Mouse (Mus musculus): ENCODE results near the gene Dgkz. TPM values are rescaled to one million over a fixed set of nuclear protein-coding genes. Genes with fewer than 3 reads are reported as not detected.

Dgkz gene
- total RNA-seq, 2 experiments from 2014 or later = 553 to 561 TPM

DNA sequence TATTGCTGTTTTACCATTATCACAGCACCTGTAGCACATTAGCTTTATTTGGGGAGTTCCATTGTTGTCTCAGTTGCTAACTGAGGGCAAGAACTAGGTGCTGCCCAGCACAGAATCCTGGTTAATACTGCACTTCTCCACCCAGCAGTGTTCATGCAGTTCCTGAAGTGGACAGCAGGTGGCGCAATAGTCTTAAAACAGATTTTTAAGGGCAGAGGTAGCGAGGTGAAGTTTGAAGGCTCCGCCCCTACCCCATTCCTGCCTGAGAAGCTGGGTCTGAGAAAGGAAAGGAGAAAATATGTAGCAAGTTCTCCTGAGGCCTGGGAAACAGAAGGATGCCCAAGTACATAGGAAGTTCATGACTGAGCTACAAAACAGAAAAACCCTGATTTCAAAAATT, 11.9 kb upstream of the Dgkz start:
- intact Hi-C loops (cut with DNase I) = loop anchor here (1.0 to 5.0 kb wide), 3 partner anchors 71 to 451 kb away; no protein-coding TSS in a partner anchor
- no peak overlapping the region for H3K4me3 ChIP-seq
- H3K27ac ChIP-seq = no peak overlapping the region
- TF ChIP-seq CTCF (IDR thresholded peaks at IDR 0.05) = peak; percentile 92
- DNase-seq (ENCODE audit: extremely low spot score in 1 of 2, low spot score in 2 of 2) = peak; percentile 79 to 91

DNA sequence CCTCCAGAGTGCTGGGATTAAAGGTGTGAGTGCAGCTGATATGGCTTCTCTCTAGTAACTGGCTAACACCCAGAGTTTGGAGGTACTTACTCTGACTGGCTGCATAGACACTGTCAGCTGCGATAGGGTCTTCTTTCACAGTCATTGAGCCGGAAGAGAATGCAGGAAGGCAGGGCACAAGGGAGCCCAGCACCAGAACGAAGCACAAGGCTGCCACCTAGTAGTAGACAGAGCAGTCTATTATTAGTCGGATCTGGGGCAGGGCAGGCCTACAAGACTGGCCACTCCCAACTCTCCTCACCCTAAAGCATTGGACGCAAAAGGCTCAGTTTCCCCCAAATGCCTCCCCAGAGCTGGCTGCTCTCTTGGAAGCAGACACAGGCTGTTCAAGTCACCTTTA, 10.4 kb upstream of the Dgkz start:
- TF ChIP-seq CTCF (IDR thresholded peaks at IDR 0.05) = peak; percentile 32
- Histone ChIP-seq H3K27ac (no peak overlapping the region), H3K4me3 (no peak overlapping the region)
- DNase-seq (ENCODE audit: extremely low spot score in 1 of 2, low spot score in 2 of 2) = no peak
- intact Hi-C loops (cut with DNase I) = loop anchor here (1.0 to 5.0 kb wide), 3 partner anchors 40 to 453 kb away; no protein-coding TSS in a partner anchor

DNA sequence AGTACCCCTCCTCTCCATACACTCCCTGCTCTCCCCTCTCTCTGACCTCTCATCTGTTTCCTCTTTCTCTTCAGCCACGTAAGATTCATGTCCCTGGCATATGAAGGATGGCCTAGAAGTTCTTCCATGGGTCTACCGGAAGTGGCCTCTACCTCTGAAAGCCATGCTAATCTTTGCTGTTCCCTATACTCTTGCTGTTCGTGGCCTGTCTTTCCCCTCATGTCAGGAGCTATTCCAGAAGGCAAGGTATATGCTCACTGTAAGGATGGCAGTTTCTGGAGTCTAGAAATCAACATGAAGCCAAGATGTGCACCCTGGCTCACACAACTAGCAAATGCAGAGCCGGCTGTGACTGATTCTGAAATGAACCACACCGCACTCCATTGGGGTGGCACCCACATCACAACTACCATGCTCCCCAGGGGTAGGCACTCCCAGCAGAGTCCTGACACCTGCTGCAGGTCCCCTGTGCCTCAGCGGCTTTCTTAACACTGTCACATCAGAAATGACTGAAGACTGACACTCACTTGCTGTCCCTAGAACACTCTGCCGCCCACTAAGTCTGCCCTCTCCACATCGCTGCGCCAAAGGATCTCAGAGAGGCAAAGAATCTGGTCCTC, 9.4 kb upstream of the Dgkz start:
- intact Hi-C loops (cut with DNase I) = loop anchor here (5.0 kb wide), 1 partner anchor 347 kb away; no protein-coding TSS in a partner anchor
- no peak for DNase-seq (ENCODE audit: extremely low spot score in 1 of 2, low spot score in 2 of 2)
- H3K27ac ChIP-seq = no peak overlapping the region
- no peak for TF ChIP-seq CTCF (IDR thresholded peaks at IDR 0.05)
- H3K4me3 ChIP-seq = no peak overlapping the region

DNA sequence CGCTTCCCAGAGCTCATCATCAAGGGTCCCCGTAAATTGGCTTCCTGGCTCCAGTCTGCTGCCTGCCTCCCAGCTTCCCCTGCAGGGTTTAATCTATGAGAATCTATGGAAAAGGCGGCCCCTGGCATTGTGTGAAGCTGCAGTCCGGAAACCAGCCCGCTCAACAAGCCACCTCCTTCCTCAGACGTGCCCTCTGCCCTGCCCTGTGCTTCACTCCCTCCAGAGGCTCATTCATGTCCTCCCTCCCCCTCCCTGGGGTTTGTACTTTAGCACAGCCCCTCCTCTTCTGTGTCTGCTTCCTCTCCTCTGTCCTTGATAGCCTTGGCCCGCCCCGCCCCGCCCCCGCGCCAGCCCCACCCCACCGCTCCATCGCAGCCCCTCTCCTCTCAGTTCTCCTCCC, 8.8 kb upstream of the Dgkz start:
- no peak for TF ChIP-seq CTCF (IDR thresholded peaks at IDR 0.05)
- intact Hi-C loops (cut with DNase I) = no loop called here
- no peak overlapping the region for H3K4me3 ChIP-seq
- DNase-seq (ENCODE audit: extremely low spot score in 1 of 2, low spot score in 2 of 2) = no peak
- H3K27ac ChIP-seq = no peak overlapping the region

DNA sequence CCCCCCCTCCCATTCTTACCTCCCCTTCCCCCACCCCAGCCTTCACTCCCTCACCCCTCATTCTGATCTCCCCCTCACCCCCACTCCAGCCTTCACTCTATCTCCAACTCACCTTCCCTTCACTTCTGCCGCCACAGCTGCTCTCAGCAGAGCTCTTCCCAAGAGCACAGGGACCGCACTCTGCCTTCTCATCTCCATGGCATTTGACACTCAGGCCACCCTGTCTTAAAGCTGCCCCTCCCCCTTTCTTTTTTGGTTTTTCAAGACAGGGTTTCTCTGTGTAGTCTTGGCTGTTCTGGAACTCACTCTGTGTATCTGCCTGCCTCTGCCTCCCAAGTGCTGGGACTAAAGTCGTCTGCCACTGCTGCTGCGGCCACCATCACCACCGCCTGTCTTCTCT, 5.2 kb upstream of the Dgkz start:
- DNase-seq (ENCODE audit: extremely low spot score in 1 of 2, low spot score in 2 of 2) = no peak
- Histone ChIP-seq H3K4me3 (no peak overlapping the region), H3K27ac (no peak overlapping the region)
- intact Hi-C loops (cut with DNase I) = no loop called here
- TF ChIP-seq CTCF (IDR thresholded peaks at IDR 0.05) = no peak

DNA sequence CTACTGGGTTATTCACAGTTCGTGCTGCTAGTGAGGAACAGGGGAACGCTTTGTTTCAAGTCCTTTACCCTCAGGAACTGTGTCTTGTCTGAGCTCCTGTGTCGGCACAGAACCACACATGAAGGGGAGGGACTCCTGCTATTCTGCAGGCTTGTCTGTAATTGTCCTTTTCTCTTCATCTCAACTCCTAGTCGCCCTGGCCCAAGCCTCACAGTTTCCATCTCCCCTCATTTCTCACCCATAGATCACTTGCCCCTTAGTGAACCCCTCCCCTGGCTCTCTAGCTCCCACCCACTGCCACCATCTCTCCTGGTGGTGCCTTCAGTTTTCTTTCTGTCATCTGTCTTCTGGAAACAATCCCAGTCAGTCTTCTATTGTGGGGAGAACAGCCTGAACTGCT, 4.6 kb upstream of the Dgkz start:
- TF ChIP-seq CTCF (IDR thresholded peaks at IDR 0.05) = no peak
- Histone ChIP-seq H3K27ac (no peak overlapping the region), H3K4me3 (no peak overlapping the region)
- no peak for DNase-seq (ENCODE audit: extremely low spot score in 1 of 2, low spot score in 2 of 2)
- intact Hi-C loops (cut with DNase I) = no loop called here

DNA sequence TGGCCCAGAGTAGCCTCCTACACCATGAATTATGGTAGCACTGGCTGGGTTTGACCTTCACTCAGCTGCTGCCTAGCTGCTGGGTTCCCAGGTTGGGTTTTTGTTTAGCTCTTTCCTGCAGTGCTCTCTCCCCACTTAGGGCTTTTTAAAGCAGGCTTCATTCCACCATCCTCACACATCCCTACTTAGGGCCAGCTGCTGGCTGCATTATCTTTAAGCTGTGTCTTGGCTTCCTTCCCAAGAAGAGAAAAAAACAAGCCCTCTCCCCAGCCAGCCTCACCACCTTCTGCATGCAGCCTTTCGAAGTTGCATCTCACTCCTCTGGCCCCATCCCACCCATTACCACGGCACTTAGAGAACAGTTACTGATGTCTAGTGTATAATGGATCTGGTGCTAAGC, 2.9 kb upstream of the Dgkz start:
- TF ChIP-seq CTCF (IDR thresholded peaks at IDR 0.05) = no peak
- intact Hi-C loops (cut with DNase I) = no loop called here
- Histone ChIP-seq H3K27ac (no peak overlapping the region; the same call in 1 of the 2 replicates), H3K4me3 (no peak overlapping the region)
- DNase-seq (ENCODE audit: extremely low spot score in 1 of 2, low spot score in 2 of 2) = no peak

DNA sequence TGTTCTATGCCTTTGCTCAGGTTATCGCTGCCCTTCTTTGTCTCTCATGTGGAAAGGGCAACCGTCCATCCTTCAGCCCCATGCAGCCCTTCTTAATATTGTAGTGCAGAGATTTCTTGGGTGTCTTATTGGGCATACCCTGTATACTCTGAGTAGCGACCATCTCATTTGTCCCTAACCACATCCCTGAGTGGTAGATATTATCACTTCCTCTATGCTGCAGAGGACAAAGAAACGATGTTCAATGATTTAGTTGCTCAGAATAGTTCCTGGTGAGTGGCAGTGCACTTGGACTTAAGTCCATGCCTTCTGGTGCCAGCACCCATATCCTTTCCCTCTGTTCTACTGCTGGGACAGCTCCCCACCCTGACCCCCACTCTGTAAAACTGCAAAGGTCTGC, 2.3 kb upstream of the Dgkz start:
- intact Hi-C loops (cut with DNase I) = no loop called here
- no peak for TF ChIP-seq CTCF (IDR thresholded peaks at IDR 0.05)
- no peak for DNase-seq (ENCODE audit: extremely low spot score in 1 of 2, low spot score in 2 of 2)
- Histone ChIP-seq H3K4me3 (no peak overlapping the region), H3K27ac (no peak overlapping the region)

DNA sequence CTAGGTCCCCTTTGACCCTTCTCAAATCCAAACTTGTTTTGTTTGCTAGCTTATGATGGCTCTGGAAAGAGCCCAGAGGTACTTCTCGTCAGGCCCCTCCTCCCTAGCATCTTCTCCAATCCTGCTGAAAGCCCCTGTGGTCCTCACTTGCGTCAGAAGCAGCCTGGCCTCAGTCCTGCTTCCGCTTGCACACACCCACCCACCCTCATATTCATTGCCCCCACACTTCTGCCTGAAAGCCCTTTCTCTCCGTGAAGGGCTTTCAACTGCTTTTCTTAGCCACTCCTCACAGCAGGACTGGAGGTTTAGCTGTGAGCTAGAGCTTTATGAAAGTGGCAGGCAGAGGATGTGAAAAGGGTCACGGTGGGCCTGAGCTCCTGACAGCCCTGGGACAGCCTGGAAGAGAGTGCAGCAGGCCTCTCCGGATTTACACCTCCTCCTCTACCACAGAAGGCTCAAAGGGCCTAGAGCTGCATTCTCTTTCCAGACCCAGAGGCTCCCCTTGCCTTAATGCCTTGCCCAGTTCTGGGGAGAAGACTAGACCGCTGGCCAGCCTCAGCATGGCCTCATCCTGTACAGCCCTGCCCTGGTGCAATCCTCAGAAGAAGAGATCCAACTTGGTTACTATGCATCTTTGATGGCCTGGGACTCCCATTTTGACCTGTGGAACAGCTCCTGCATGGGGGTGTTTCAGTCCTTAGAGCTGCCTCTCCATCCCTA, 2.1 kb downstream of the Dgkz start:
- Histone ChIP-seq H3K27ac (peak overlapping the region; percentile 89), H3K4me3 (no peak overlapping the region)
- TF ChIP-seq CTCF (IDR thresholded peaks at IDR 0.05) = no peak
- intact Hi-C loops (cut with DNase I) = no loop called here
- peak in 1 of 2 experiments; percentile 13 for DNase-seq (ENCODE audit: extremely low spot score in 1 of 2, low spot score in 2 of 2)

DNA sequence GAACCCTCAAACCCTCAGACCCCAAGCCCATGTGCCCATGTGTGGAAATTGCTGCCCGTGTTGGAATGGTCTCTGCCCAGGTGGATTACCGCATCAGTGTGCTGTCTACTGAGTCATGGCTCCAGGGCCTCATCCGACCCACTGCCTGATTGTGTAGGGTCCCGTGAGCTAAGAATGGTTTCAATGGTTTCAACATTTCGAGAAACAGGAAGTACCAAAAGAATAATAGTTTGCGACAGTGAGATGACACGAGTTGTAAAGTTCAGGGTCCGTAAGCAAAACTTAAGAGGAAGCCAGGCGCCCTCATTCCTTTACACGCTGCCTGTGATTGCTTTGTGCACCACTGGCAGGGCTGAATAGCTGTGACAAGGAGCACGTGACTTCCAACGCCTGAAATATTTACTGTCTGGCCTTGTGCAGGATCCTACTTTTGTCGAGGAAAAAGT, 3.5 kb downstream of the Dgkz start:
- Histone ChIP-seq H3K4me3 (peak overlapping the region; percentile 11; the same call in 1 of the 2 replicates), H3K27ac (peak overlapping the region; percentile 89)
- DNase-seq (ENCODE audit: extremely low spot score in 1 of 2, low spot score in 2 of 2) = no peak
- intact Hi-C loops (cut with DNase I) = no loop called here
- TF ChIP-seq CTCF (IDR thresholded peaks at IDR 0.05) = no peak

DNA sequence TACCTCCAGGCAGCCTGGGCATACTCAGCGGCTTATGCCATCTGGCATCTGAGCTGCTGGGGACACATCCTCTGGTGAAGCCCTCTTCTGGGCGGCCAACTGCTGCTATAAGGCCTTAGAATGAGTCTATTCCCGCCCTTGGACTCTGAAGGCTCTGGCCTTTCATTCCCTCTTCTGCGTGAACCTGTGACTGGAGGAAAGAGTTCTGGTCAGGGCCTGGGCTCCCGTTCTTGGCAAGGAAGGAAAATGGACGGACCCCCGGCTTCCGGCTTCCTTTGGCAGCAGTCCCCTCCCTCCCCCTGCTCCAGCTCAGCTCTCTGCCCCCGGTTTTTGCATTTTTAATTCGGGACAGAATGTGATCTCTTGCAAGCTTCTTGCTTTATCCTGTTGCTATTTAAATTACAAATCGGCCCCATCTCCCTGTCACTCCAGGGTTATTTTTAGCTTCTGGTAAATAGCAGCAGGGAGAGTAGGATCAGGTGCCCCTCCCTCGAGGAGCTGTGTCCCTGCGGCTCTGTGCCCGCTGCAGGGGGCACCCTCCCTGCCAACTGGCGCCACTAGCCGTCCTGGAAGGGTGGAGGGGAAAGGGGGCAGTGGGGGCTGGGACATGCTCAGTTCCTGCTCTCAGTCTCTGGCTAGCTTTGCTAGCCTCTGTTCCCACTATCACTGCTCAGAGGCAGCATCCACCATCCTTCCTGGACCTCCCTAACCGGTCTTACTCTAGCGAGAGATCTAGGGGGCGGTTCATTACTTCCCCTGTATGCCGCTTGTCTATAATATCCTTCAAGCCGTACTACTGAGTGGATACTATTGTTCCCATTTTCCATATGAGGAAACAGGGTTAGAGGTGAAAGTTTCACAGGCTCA, 4.2 kb downstream of the Dgkz start:
- Histone ChIP-seq H3K27ac (peak overlapping the region; percentile 89), H3K4me3 (peak overlapping the region; percentile 11; the same call in 1 of the 2 replicates)
- TF ChIP-seq CTCF (IDR thresholded peaks at IDR 0.05) = no peak
- DNase-seq (ENCODE audit: extremely low spot score in 1 of 2, low spot score in 2 of 2) = peak; percentile 58 to 64
- intact Hi-C loops (cut with DNase I) = no loop called here

DNA sequence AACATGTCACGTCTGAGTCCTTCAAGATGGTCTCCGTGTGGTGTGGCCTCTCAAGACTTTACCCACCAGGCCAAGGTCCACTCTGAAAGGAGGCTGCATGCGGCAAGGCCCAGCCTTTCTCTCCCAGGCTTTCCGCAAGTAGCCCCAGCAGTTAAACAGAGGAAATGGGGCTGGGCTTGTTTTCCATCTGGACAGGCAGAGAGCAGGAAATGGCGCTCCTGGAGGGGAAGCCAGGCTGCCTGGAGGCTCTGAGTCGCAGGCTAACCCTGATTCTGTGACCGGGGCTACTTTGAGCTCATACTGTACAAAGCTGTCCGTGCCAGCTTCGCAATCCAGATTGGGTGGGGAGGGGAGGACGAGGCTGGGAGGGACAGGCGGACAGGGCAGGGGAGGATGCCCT, 7.7 kb downstream of the Dgkz start:
- Histone ChIP-seq H3K27ac (peak overlapping the region; percentile 13), H3K4me3 (no peak overlapping the region)
- no peak for TF ChIP-seq CTCF (IDR thresholded peaks at IDR 0.05)
- intact Hi-C loops (cut with DNase I) = no loop called here
- no peak for DNase-seq (ENCODE audit: extremely low spot score in 1 of 2, low spot score in 2 of 2)

All from left cerebral cortex, adult 2 months (tissue).